Mouse (Mus musculus): ENCODE measurements at regions not wholly inside any gene's neighbourhood (a gene's known extent, or its start where the extent isn't known, plus 50 kb on each side); places are given as distances from the start of the nearest gene placed in this dataset.

GRCm38 (mm10) chr11:113070365-113070764, 288.3 kb downstream of the Sox9 start:
- TF ChIP-seq CTCF (IDR thresholded peaks at IDR 0.05; ENCODE audit: insufficient read depth, low read length) (no peak), POLR2A (IDR thresholded peaks at IDR 0.05; ENCODE audit: borderline replicate concordance, extremely low read depth, low read depth, low read length) (no peak)
